Mouse (Mus musculus) myocyte (in vitro differentiated cells): ENCODE measurements around the gene Mycbp.

ENCODE experiments used
- E2F4 ChIP-seq: IDR thresholded peaks from one replicate; pipeline ENCODE4 v1.6.1; 2011; ENCODE audit warnings: mild to moderate bottlenecking, control low read depth, moderate library complexity; ENCODE audit not compliant: insufficient read depth
- MAX ChIP-seq: IDR thresholded peaks from one replicate; pipeline ENCODE4 v1.6.1; 2011; ENCODE audit warnings: low read depth, mild to moderate bottlenecking, control low read depth
- POLR2A ChIP-seq: IDR thresholded peaks from one replicate; pipeline ENCODE4 v1.6.1; 2011; ENCODE audit warnings: low read depth, mild to moderate bottlenecking, control low read depth, moderate library complexity; ENCODE audit not compliant: insufficient read length
- TCF3 ChIP-seq: IDR thresholded peaks from one replicate; pipeline ENCODE4 v1.6.1; 2011; ENCODE audit warnings: low read depth, control low read depth; ENCODE audit not compliant: insufficient read length
- USF1 ChIP-seq: IDR thresholded peaks from one replicate; pipeline ENCODE4 v1.6.1; 2011; ENCODE audit warnings: low read depth, mild to moderate bottlenecking, control low read depth, moderate library complexity

- no peak for TF ChIP-seq E2F4
- no peak for TF ChIP-seq TCF3
- TF ChIP-seq POLR2A: no peak
- no peak for TF ChIP-seq MAX
- TF ChIP-seq USF1: no peak
Observed at GRCm38 (mm10) chr4:123860621-123861020, 44.0 kb upstream of the Mycbp start.
